Mouse (Mus musculus): ENCODE measurements around the gene Ddx21. TPM values are rescaled to one million over a fixed set of nuclear protein-coding genes. Genes with fewer than 3 reads are reported as not detected.

Gene Ddx21
- polyA plus RNA-seq, 1 experiment from 2014 or later, result 8.2 TPM

GRCm38 (mm10) chr10:62555705-62556557 is 46.1 kb downstream of the Ddx21 start:
- H3K9me3 ChIP-seq (ENCODE audit: low read length), result no peaks in the 10 kb centered on the region
- TF ChIP-seq EP300 (IDR thresholded peaks at IDR 0.05), result no peak
- peak; percentile 29 for TF ChIP-seq CTCF (IDR thresholded peaks at IDR 0.05)
- H3K9ac ChIP-seq (replicated peaks; ENCODE audit: low read depth), result no peak overlapping the region
- 75% methylated on average over 11 of the region's 11 CpGs for WGBS
- no peak overlapping the region for H3K4me2 ChIP-seq (replicated peaks; ENCODE audit: low read depth, low read length)
- ATAC-seq (no peak), DNase-seq (ENCODE audit: low spot score) (no peak)
- H3K4me1 ChIP-seq (ENCODE audit: insufficient read depth, low read depth, low read length), result no peaks in the 10 kb centered on the region
- peaks cover 16% of the 10 kb centered on the region; the same call in 1 of the 2 replicates for H3K36me3 ChIP-seq (ENCODE audit: insufficient read depth, low read length)
- H3K27me3 ChIP-seq (replicated peaks; ENCODE audit: insufficient read depth, low read length), result no peaks in the 10 kb centered on the region
- no peak overlapping the region for H3K4me3 ChIP-seq (ENCODE audit: low read depth, low read length)
- H3K27ac ChIP-seq (ENCODE audit: low read length), result no peak overlapping the region

DNA sequence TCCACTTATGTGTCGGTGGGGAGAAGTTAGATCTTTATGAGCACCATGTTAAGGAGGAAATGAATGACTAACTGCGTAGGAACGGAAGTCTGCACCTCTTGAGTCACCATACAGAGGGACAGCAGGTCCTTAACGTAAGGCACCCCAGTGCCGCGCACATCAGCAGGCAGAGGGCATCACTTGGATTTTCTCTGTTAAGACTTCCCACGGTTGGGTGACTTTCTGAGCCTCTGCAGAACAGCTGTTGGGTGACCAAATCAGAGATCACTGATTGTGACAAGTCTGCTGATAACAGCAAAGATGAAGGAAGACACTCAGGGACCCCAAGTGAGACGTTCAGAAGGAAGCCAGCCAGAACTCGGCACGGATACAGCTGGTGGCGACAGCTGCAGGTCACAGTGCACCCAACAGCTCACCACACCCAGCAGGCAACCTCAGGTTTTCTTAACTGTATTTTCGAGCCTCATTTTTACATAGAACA is 48.4 kb downstream of the Ddx21 start:
- peak; percentile 30; the same call in 1 of the 2 replicates for ATAC-seq
- Histone ChIP-seq H3K9ac (replicated peaks; ENCODE audit: low read depth) (no peak overlapping the region), H3K27ac (ENCODE audit: low read length) (no peak overlapping the region), H3K36me3 (ENCODE audit: insufficient read depth, low read length) (0 out of 2 replicates have a peak, but pooled peaks cover 3% of the 10 kb centered on the region), H3K4me1 (ENCODE audit: insufficient read depth, low read depth, low read length) (no peaks in the 10 kb centered on the region), H3K4me3 (ENCODE audit: low read depth, low read length) (no peak overlapping the region), H3K27me3 (replicated peaks; ENCODE audit: insufficient read depth, low read length) (no peaks in the 10 kb centered on the region), H3K4me2 (replicated peaks; ENCODE audit: low read depth, low read length) (no peak overlapping the region), H3K9me3 (ENCODE audit: low read length) (no peaks in the 10 kb centered on the region)
- TF ChIP-seq CTCF (IDR thresholded peaks at IDR 0.05) (no peak), EP300 (IDR thresholded peaks at IDR 0.05) (no peak)
- WGBS, result 56% methylated on average over 12 of the region's 12 CpGs
- DNase-seq (ENCODE audit: low spot score), result peak; percentile 23

- TF ChIP-seq EP300 (IDR thresholded peaks at IDR 0.05), result no peak
- no peak for TF ChIP-seq CTCF (IDR thresholded peaks at IDR 0.05)
- WGBS, result 65% methylated on average over 7 of the region's 7 CpGs
- Histone ChIP-seq H3K27ac (ENCODE audit: low read length) (no peak overlapping the region), H3K4me1 (ENCODE audit: insufficient read depth, low read depth, low read length) (no peaks in the 10 kb centered on the region), H3K36me3 (ENCODE audit: insufficient read depth, low read length) (no peaks in the 10 kb centered on the region), H3K4me2 (replicated peaks; ENCODE audit: low read depth, low read length) (no peak overlapping the region), H3K27me3 (replicated peaks; ENCODE audit: insufficient read depth, low read length) (no peaks in the 10 kb centered on the region), H3K4me3 (ENCODE audit: low read depth, low read length) (no peak overlapping the region), H3K9me3 (ENCODE audit: low read length) (no peaks in the 10 kb centered on the region), H3K9ac (replicated peaks; ENCODE audit: low read depth) (no peak overlapping the region)
- DNase-seq (ENCODE audit: low spot score), result no peak
- no peak for ATAC-seq
Measured at GRCm38 (mm10) chr10:62550787-62551300, 51.2 kb downstream of the Ddx21 start.

DNA sequence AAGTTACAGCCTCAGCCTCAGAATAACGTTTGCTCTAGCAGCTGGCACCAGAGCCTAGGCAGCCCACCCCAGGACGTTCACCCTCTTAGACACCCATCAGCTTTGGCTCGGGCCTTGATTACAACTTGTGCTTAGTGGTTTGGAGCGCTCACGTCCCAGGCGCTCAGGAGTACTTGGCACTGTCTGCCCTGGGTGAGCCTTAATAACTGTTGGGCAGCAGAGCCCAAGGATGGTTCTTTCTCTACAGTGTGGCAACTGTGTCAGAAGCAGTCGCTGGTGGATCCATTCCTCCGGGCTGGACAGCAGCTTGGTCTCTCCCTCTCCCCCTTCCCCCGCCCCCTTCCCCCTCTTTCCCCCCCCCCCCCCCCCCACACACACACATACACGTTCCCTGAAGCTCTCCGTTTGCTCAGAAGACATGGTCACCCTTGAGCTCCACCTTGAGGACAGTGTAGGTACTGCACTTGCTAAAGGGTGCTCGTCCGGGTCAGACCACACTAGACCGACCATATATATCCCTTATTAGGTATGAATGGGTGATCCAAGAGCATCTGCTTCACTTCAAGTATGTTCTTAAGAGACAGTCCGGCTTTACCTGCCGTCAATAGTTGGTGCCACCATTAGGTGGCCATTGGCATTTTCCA is 52.4 kb downstream of the Ddx21 start:
- Histone ChIP-seq H3K36me3 (ENCODE audit: insufficient read depth, low read length) (no peaks in the 10 kb centered on the region), H3K27ac (ENCODE audit: low read length) (no peak overlapping the region), H3K4me1 (ENCODE audit: insufficient read depth, low read depth, low read length) (no peaks in the 10 kb centered on the region), H3K9ac (replicated peaks; ENCODE audit: low read depth) (no peak overlapping the region), H3K27me3 (replicated peaks; ENCODE audit: insufficient read depth, low read length) (no peaks in the 10 kb centered on the region), H3K9me3 (ENCODE audit: low read length) (no peaks in the 10 kb centered on the region), H3K4me2 (replicated peaks; ENCODE audit: low read depth, low read length) (0 out of 2 replicates have a peak overlapping the region, but pooled peaks have one; percentile 8), H3K4me3 (ENCODE audit: low read depth, low read length) (no peak overlapping the region)
- peak; percentile 71 for ATAC-seq
- 23% methylated on average over 14 of the region's 16 CpGs for WGBS
- TF ChIP-seq CTCF (IDR thresholded peaks at IDR 0.05) (peak; percentile 84), EP300 (IDR thresholded peaks at IDR 0.05) (no peak)
- peak; percentile 78 for DNase-seq (ENCODE audit: low spot score)

DNA sequence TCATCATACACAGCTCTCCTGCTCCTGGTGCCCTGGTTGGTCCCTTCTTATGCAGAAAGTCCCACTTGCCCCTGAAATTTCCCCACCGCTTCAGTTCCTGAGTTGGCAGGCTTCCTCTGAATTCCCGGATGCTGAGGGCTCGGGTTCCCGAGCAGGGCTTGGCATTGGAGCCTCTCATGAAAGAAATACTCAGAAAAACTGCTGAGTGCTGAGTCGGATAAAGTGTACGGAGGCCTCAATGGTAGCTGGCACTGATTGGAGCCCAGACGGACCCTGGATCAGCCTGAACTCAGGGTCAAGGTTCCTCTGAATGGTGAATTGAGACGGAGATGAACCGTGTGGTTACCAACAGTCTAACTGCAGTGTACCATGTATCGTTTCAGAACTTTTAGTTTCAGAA is 55.6 kb downstream of the Ddx21 start:
- no peak for TF ChIP-seq CTCF (IDR thresholded peaks at IDR 0.05)
- TF ChIP-seq EP300 (IDR thresholded peaks at IDR 0.05), result no peak
- Histone ChIP-seq H3K27ac (ENCODE audit: low read length) (no peak overlapping the region), H3K36me3 (ENCODE audit: insufficient read depth, low read length) (no peaks in the 10 kb centered on the region), H3K4me1 (ENCODE audit: insufficient read depth, low read depth, low read length) (no peaks in the 10 kb centered on the region), H3K27me3 (replicated peaks; ENCODE audit: insufficient read depth, low read length) (no peaks in the 10 kb centered on the region), H3K9me3 (ENCODE audit: low read length) (no peaks in the 10 kb centered on the region), H3K4me2 (replicated peaks; ENCODE audit: low read depth, low read length) (no peak overlapping the region), H3K4me3 (ENCODE audit: low read depth, low read length) (no peak overlapping the region), H3K9ac (replicated peaks; ENCODE audit: low read depth) (no peak overlapping the region)
- WGBS, result 58% methylated on average over 10 of the region's 10 CpGs
- no peak for DNase-seq (ENCODE audit: low spot score)
- ATAC-seq, result no peak

GRCm38 (mm10) chr10:62545759-62546158 is 56.3 kb downstream of the Ddx21 start:
- TF ChIP-seq EP300 (IDR thresholded peaks at IDR 0.05), result no peak
- no peak for TF ChIP-seq CTCF (IDR thresholded peaks at IDR 0.05)
- Histone ChIP-seq H3K9me3 (ENCODE audit: low read length) (no peaks in the 10 kb centered on the region), H3K27me3 (replicated peaks; ENCODE audit: insufficient read depth, low read length) (no peaks in the 10 kb centered on the region), H3K36me3 (ENCODE audit: insufficient read depth, low read length) (no peaks in the 10 kb centered on the region), H3K4me1 (ENCODE audit: insufficient read depth, low read depth, low read length) (no peaks in the 10 kb centered on the region), H3K9ac (replicated peaks; ENCODE audit: low read depth) (no peak overlapping the region), H3K27ac (ENCODE audit: low read length) (no peak overlapping the region), H3K4me3 (ENCODE audit: low read depth, low read length) (no peak overlapping the region), H3K4me2 (replicated peaks; ENCODE audit: low read depth, low read length) (no peak overlapping the region)
- no peak for ATAC-seq
- no peak for DNase-seq (ENCODE audit: low spot score)
